Mouse (Mus musculus): ENCODE results near the gene Zfand3. TPM values are rescaled to one million over a fixed set of nuclear protein-coding genes. Genes with fewer than 3 reads are reported as not detected.

Zfand3 gene
- polyA plus RNA-seq, 3 experiments from 2014 or later = 17.4 to 33.0 (median 17.9) TPM

DNA sequence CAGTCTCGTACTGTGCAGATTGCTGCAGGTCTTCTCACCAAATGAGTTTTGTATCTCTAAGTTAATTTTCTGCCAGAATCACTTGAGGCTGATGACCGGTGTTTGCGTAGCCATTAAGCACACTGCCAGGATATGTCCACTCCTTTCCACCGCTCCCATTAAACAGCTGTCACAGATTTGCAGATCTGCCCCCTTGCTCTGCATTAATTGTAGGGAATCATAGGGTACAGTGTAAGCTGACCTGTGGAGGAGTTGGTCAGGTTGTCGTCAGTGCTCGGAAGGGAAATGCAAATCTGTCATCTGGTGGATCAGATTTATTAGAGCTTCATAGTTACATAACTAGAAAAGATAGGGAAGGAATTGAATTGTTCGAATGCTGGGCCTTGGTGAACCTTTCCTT lies 106.1 kb downstream of the Zfand3 start:
- ATAC-seq = no peak

DNA sequence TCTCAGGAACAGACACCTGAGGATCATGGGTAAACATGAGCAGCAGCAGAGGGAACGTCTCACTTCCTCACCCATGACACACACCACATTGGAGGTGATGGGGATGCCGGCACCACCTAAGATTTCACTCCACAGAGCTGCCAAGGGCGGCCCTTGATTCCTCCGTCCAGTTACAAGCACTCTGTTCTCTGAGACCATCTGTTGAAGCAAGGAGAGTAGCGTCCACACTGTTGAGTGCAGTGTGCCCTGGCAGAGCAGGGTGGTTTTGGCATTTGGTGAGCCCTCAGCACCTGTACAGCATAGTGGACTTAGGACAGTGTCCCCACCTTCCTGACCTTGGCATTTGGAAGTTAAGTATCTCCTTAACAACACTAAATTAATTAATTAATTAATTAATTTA lies 107.0 kb downstream of the Zfand3 start:
- ATAC-seq = no peak

DNA sequence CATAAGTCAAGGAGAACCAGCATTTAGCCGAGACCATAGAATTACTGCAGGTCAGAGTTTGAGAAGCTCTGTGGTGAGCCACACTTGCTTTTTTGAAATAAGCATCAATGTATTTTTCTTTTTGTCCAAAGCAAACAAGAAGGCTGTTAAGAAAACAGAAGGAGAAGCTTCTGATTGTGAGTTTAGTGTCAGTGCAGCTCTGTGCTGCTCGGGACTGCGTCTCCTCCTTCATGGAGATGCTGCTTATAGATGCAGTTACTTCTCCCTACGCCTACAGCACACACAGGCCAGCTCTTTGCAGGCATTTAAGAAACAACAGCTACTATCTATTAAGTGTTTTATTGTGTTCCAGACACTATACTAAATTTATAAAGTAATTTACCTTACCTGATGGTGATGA lies 107.5 kb downstream of the Zfand3 start:
- ATAC-seq = no peak

DNA sequence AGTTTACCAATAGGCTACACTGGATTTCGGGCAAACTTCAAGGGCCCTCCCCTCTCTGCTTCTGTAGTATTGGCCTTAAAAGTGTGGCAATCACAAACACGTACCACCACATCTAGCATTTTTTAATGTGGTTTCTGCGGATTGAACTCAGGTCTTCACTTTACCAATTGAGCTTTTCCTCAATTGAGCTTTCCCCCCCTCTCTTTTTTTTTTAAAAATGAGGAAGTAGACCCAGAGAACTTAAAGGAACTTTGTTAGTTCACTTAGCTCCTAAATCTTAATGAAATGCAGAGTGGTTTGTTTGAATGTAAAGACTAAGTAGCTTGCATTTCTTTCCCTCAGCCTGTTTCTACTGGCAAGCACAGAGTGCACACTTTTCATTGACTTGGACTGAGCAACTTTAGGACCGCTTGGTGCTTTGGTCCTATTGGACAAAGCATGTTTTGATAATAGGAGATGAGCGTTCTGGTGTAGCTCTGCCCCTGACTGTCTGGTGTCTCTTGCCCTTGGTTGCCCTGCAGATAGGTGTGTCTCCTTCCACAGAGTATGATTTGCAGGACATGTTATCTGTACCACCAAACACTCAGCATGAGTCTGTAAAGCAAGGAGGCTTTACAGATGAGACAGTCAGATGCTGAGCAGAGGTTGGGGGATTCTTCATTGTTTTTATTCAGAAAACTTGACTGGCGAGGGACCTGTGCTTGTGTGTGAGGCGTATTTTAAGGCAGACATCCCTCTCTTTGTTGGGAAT lies 108.2 kb downstream of the Zfand3 start:
- ATAC-seq = no peak

DNA sequence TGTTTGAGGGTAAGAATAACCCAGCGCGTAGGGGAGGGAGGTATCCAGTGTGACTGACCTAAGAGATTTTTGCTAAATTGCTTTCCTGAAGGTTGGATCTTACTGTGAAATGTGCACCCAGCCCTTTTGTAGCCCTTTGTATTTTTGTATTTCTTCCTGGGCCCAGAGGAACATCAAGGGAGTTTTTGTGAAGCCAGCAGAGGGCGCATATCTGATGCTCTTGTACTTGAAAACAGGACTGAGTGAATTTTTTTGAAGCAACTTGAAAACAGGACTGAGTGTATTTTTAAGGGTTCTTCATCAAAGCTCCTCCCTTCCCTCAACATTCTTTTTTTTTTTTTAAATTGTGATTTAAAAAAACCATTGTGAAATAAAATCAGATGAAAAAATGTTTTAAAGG lies 110.2 kb downstream of the Zfand3 start:
- no peak for ATAC-seq

DNA sequence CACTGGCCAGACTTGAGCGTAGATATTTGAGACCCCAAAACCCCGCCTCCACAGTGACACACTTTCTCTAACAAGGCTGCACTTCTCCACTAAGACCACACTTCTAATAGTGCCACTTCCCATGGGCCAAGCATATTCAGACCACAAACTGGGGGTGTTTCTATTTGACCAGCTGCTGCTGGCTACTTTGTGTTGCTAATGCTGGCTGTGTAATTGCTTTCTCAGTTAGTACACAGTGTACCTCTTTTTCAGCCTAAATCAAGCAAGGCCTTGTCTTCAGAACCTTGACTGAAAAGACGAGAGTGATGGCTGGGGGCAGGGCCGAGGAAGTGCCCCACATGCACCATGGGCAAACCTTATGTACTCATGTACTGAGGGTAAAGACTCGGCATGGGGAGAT lies 111.7 kb downstream of the Zfand3 start:
- no peak for ATAC-seq

DNA sequence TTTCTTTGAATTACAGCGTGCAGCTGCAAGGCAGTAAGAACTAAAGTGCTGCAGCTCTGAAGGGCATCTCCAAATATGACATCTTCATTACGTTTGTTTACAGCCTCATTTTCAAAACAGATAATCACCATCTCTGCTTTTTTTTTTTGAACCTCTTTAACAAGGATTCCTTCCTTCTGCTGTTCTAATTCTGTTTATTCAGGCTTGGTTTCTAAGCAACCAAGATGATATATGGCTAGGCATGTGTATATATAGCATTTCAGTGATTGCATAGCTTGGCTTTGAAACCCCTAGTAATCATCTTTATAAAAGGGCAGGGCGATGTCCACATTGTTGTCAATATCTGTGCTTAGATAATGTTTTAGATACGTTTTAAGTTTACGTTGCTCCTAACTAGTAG lies 113.5 kb downstream of the Zfand3 start:
- ATAC-seq = no peak

DNA sequence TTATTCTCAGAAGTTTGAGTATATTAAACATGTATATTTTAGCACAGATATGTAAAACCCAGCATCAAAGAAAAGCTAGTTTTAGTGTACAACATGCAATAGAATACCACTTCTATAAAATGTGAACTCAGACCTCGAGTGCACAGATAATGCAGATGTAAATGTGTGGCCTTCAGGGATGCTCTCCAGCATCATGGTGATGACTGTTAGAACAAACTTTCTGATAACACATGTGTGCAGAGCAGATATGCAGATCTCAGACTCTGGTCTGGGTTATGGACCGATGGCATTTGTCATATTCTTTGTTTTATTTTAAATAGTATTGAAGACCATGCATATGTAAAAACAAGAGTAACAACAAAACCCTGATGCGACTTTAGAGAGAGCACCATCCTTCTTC lies 117.7 kb downstream of the Zfand3 start:
- no peak for ATAC-seq

DNA sequence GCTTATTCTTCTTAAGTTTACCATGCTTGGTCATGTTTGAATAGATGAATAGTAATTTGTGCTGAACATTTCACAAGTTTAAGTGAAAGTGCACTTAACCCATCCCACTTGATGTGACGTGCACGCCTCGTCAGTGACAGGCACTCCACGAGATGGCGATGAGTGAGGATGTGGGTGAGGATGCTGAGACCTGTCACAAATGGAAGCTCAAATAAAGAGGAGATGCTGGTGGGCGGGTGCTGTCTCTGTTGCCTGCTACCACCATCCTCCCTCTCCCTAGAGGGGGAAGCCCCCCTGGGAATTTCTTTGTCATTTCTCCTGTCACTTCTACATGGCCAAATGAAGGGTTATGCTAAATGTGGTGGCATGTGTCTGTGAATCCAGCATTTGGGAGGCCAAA lies 123.9 kb downstream of the Zfand3 start:
- peak; percentile 73 for ATAC-seq

DNA sequence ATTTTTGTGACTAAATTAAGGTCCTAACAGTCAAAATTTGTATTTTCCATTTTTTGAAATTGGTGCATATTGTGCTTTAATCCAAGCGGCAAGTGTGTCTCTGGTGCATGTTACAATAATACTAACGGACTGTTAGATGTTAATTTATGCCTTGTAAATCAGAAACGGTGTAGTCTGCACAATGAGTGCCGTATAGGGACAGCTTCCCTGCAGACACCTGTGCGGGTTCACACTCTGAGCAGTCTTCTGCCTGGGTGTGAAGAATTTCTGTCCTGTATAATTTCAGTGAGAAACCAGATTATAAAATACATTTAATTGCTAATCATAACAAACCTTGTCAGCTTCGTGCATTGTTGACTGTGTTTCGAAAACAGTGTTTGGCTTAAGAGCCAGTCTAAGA lies 124.7 kb downstream of the Zfand3 start:
- no peak for ATAC-seq

DNA sequence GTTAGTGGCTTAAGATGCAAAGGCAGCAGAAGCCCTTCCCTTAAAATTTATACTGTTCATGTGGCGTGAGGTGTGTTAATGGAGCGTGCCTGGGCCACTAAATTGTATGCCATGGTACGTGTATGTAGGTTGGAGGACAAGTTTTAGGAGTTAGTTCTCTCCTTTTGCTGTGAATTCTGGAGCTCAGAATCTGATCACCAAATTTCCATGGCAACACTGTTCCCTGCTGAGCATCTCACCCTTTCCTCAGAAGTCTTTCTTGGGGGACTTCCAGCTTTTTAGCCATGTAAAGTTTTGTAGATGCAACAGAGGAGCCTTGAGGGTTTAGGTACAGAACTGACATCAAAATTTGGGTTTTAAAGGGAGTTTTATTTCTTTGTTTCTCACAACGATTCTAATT lies 125.8 kb downstream of the Zfand3 start:
- ATAC-seq = no peak

DNA sequence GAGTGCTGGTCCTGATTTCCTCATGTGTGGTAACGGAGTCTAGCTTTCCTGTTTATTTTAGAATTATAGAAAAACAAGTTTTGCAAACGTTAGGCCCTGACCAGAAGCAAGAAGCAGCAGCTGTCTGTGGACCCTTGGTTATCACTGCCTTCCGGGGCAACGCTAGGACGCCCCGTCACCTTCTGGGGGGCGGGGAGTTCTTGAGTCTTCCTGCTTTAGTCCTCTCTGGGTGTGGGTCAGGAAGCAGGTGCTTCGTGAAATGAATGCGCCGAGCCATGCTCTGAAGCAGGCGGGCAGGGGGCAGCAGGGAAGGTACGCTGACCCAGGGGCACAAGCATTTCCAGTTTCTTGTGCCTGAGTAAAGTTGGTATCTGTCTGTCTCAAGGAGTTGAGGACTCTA lies 129.1 kb downstream of the Zfand3 start:
- no peak for ATAC-seq

DNA sequence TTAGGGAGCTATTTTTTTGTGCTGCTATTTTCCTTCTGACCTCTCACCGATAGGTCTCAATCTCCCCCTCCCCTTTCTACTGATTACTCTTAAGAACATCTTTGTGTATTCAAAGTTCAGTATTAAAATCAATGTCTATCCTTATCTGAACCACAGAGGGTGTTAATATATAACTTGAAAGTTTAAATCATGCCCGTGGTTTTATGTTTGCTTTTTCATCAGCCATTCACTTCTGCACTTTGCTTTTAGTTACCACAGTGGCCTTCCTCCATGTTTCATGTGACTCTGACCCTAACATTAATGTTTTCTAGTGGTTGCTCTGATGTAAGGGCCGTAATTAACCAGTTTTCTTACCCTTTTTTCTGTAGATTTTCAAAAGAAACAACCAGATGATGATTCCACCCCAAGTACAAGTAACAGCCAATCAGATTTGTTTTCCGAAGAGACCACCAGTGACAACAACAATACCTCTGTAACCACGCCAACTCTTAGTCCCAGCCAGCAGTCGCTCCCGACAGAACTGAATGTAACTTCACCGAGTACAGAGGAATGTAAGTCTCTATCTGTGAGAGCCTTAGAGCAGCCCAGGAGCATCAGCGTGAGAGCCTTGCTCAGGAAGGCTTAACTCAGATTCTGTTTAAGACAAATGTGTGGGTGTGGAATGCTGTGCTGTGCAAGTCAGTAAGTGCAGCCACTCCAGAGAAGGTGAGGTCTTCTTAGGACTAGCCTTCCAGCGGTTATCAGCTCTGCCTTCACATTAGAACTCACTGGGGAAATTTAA lies 130.6 kb downstream of the Zfand3 start:
- no peak for ATAC-seq

DNA sequence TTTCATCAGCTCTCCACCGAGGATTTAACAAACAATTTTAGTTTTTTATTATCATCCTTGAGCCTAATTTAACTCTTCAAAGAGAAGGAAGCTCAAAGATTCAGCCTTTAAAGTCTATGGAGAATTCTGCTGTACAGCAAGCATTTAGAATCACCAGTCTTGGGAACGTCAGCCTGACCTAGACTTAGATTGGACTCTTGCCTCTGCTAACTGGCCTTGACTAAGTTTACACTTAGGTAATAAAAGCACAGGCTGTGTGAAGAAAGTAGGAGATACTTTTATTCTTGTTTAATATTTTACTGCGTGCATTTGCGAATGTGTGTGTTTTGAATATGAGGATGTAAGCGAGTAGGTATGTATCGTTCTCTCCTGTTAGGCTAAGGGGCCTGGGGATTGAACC lies 131.4 kb downstream of the Zfand3 start:
- no peak for ATAC-seq

DNA sequence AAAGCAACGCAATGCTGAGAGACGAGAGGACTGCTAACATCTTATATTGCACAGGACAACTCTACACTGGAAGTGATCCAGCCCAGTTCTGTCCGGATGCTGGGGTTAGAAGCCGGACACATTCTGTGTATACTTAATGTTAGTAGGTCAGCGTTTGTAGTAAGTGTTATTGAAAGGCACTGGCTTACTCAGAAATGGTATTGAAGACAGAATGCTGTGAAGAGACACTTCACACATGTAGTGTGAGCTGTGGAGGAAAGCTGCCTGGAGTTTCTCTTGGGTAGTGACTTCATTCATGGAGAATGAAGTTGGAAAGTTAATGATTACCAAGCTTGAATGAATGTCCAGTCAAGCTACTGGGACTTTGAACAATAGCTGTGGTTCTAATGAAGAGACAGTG lies 132.2 kb downstream of the Zfand3 start:
- ATAC-seq = no peak

DNA sequence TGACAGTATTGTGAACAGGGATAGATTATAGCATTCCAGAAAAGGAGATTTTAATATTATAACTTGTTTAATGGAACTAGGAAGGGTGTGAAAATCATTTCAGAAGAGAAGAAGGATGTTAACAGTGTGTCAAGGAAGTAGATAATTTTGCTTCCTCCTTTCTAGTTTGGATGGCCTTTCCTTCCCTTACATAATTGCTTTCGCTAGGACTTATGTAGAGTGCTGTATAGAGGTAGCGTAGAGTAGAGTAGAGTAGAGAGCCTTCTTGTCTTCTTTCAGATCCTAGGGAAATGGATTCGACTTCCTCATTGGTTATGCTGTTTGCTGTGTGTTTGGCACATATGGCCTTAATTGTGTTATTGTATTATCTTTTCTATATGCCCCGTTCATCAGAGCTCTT lies 132.6 kb downstream of the Zfand3 start:
- no peak for ATAC-seq

DNA sequence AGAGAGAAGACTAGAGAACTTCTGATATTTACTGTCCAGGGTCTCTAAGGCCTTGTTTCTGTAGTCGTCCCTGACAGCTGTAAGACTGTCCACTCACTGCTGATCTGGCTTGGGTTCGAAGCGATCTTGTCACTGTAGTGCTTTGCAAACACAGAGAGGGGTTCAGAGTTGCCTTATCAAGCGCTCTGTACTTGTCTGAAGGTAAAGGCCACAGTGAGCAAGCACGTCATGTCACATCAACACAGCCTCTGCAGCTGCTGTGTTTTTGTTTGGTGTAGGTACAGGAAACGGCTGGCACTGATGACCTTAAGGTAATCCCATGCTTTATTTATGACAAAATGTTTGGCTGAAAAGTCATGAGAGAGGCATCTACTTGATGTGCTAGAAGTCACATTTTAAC lies 139.6 kb downstream of the Zfand3 start:
- ATAC-seq = no peak

DNA sequence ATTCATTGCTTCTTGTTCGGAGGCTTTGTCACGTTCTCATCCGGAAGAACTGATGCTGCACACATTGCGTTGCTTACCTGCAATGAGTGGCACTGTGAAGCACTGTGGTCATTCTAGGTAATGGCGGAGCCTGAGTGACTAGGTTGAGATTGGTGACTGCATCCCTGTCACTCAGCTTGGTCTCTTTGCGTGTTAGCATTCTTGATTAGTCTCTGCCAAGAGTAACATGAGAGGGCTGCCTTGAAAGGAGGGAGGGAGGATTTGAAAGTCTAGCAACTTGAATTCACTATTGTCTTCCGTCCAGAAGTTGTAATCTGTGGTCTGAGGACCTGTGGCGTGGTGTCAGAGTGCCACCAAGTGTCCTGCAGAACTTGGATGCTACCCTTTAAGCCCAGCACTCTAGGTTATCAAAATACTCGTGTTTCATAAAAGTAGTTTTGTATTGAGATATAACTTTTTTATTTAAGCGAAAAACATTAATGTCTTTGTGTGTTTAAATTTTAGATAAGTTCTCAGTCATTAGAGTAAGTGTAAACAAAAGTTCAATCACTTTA lies 141.1 kb downstream of the Zfand3 start:
- no peak for ATAC-seq

DNA sequence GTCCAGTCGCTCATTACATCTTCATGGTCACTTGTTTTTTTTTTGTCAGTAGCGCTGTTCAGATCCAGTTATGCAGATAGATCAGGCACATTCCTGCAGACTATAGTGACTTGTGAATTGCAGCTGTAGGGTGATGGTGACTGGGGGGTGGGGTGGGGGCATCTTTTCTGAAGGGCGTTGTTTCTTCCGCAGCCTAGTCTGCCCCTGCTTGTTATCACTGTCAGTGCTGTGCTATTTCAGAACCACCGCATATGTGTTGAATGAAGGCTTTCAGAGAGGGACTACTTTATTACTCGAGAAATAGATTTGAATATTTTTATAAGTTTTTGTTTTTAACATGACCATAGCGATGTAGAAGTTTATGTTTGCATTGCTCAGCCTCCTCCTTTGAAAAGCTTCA lies 142.0 kb downstream of the Zfand3 start:
- ATAC-seq = no peak

DNA sequence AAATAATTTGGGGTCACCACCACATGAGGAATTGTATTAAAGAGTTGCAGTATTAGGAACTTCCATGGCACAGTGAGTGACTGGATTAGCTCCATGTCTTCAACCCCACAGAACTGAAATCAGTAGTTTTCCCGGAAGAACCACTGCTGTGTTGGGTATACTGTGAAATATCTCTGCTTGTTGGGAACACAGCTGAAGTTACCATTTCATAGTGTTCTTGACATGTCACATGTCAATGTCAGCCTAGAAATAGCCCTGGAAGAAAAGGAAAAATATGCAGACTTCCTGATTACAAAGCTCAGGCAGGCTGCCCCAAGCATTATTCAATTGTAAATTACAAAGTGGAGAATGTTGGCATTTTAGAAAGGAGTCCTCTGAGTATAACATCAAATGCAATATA lies 143.4 kb downstream of the Zfand3 start:
- ATAC-seq = no peak

DNA sequence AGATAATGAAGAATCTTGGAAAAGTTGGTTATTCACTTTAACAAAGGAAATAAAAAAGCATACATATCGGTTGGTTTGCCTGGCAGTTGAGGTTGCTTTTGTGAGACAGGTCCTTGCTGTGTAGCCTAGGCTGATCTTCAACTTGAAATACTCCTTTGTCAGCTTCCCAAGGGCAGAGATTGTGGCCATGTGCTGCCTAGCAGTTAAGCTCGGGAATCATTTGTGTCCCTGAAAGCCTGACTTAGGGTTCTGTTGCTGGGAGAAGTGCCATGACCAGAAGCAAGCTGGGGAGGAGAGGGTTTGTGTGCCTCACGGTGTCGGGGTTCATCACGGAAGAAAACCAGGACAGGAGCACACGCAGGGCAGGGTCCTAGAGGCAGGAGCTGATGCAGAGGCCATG lies 143.8 kb downstream of the Zfand3 start:
- ATAC-seq = no peak

DNA sequence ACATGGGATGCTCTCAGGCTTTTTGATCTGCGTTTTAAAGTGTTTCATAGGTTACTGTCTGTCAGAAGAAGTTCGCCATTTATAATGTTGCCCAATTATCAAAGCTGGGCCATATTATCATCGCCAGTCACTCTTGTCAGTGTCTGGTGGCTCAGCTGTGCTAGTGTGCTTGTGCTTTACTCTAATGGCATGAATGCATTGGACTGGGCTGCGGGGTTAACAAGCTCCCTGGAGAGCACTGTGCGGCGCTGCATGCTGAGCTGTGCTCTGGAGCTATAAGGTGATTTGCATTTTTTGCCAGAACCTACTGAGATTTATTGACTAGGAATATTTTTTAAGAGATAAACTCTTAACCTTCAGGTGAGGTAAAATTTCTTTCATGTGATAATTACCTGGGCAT lies 145.4 kb downstream of the Zfand3 start:
- ATAC-seq = no peak

DNA sequence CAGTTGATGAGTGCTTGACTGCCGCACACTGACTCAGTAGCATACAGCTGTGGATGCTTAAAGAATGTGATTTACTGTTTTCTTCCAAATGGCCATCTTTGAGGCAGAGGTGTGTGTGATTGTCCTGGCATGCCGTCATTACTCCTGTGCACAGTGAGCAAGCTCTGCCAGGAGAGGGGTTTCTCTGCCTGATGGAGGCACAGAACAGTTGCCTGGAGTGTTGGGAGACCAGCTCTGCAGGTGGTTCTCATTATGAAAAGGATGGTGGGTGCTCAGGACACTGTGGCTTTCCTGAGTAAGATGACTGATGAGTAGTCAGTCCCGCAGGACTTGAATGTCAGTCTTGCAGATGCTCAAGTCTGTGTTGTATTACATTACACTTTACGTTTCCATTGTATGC lies 149.6 kb downstream of the Zfand3 start:
- ATAC-seq = no peak

DNA sequence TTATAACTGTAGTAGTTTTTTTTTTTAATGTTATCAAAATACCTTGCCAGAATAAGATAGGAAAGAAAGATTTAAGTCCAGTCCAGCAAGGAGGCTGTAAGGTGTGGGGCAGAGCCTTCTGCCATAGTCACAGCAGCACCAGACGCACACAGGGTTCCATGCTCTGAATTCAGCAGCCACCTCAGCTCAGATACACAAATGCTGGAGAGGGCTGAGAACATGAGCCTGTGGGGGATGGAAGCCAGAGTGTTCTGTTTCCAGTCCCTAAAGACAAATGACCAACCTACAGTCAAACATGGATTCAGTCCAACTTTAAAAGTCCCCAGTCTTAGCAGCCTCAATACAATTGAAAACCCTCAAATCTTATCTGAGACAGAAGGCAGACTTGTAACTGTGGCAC lies 150.3 kb downstream of the Zfand3 start:
- ATAC-seq = no peak
